Mouse (Mus musculus) lung, postnatal 25 days (tissue): ENCODE results near the gene Col4a3.
A peak's percentile ranks its signal among the peaks of the same experiment; 100 is the strongest.

ENCODE experiments used
- DNase-seq: peaks from one replicate; pipeline ENCODE4 v3.0.0; 2022; ENCODE audit warnings: low spot score

Gene Col4a3

GRCm38 (mm10) chr1:82586713-82587399 is at the start of gene Col4a3, which contains the start of gene Col4a4:
Gene Col4a3 (plus strand): TSS chr1:82586921.
Gene Col4a4 (minus strand): TSS chr1:82586849.
- peak; percentile 62 for DNase-seq

- DNase-seq = no peak
These were observed 48.9 kb upstream of the Col4a3 start for GRCm38 (mm10) chr1:82537848-82538247.

- DNase-seq = peak; percentile 4
These were observed 46.7 kb upstream of the Col4a3 start for GRCm38 (mm10) chr1:82540056-82540455.

- DNase-seq = no peak
These were observed 42.8 kb upstream of the Col4a3 start for GRCm38 (mm10) chr1:82543934-82544333.

GRCm38 (mm10) chr1:82544419-82545185 is 42.1 kb upstream of the Col4a3 start:
- no peak for DNase-seq

GRCm38 (mm10) chr1:82545199-82545960 is 41.3 kb upstream of the Col4a3 start:
- DNase-seq = no peak

GRCm38 (mm10) chr1:82554443-82554850 is 32.3 kb upstream of the Col4a3 start:
- no peak for DNase-seq

- no peak for DNase-seq
These were observed 31.8 kb upstream of the Col4a3 start for GRCm38 (mm10) chr1:82554889-82555288.

GRCm38 (mm10) chr1:82560223-82560622 is 26.5 kb upstream of the Col4a3 start:
- DNase-seq = no peak

- DNase-seq = no peak
These were observed 17.3 kb upstream of the Col4a3 start for GRCm38 (mm10) chr1:82569405-82569804.

- no peak for DNase-seq
These were observed 15.0 kb upstream of the Col4a3 start for GRCm38 (mm10) chr1:82571758-82572157.

GRCm38 (mm10) chr1:82575681-82576080 is 11.0 kb upstream of the Col4a3 start:
- no peak for DNase-seq

GRCm38 (mm10) chr1:82576182-82576581 is 10.5 kb upstream of the Col4a3 start:
- no peak for DNase-seq

- no peak for DNase-seq
These were observed 9.4 kb upstream of the Col4a3 start for GRCm38 (mm10) chr1:82577339-82577738.

GRCm38 (mm10) chr1:82577915-82578314 is 8.8 kb upstream of the Col4a3 start:
- DNase-seq = peak; percentile 91

GRCm38 (mm10) chr1:82578320-82578719 is 8.4 kb upstream of the Col4a3 start:
- DNase-seq = peak; percentile 19

- no peak for DNase-seq
These were observed 740 bp upstream of the Col4a3 start for GRCm38 (mm10) chr1:82585981-82586380.

- DNase-seq = no peak
These were observed 3.5 kb downstream of the Col4a3 start for GRCm38 (mm10) chr1:82590266-82590665.

GRCm38 (mm10) chr1:82596864-82597596 is 10.3 kb downstream of the Col4a3 start:
- peak; percentile 56 for DNase-seq

GRCm38 (mm10) chr1:82603198-82603950 is 16.7 kb downstream of the Col4a3 start:
- peak; percentile 47 for DNase-seq

GRCm38 (mm10) chr1:82605347-82605746 is 18.6 kb downstream of the Col4a3 start:
- DNase-seq = no peak
